Mouse (Mus musculus): ENCODE measurements around the gene Bcl2l1.

DNA sequence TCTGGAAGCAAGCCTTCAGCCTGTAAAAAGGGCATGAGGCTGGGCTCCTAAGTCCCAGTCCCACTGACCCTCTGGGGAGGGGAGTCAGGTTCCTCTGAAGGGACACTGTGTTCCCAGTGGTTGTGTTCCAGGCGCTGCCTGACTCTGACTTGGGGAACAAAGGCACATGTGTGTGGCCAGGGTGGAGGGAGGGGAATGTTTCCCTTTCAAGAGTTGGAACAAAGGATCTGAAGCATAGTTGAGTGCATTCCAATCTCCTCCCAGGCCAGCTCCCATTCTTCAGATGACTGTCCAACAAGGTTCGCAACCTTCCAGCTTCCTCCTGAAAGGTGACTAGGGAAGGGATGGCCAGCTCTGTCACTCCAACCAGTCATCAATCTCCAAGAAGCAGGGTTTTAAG, 11.2 kb downstream of the Bcl2l1 start:
- TF ChIP-seq CTCF (IDR thresholded peaks at IDR 0.05; ENCODE audit: insufficient read depth, low read length) (no peak), POLR2A (IDR thresholded peaks at IDR 0.05; ENCODE audit: borderline replicate concordance, extremely low read depth, low read depth, low read length) (peak; percentile 67; the same call in 1 of the 2 replicates)

Data from lung, adult 2 months (tissue).